ENCODE assay signal across 21 mouse cellular contexts in genomic region chr9:66736551-66736950, GRCm38 (mm10). TPM values are rescaled to one million over a fixed set of nuclear protein-coding genes. Genes with fewer than 3 reads are reported as not detected.
DNase-seq lines count a peak whose midpoint lies in the region; ATAC-seq and TF ChIP-seq lines count a peak whose summit lies in the region.
"Had no signal": no experiment of that assay in that cellular context is flagged by ENCODE, and none has a peak within 500 bp of the region (broad histone marks: within the 10 kb centered on the region; RNA-seq: fewer than 3 reads in every experiment).

No protein-coding gene starts in this region.

- no peak for ATAC-seq in liver, postnatal 0 days
- ATAC-seq: CD4-positive, CD25-positive, alpha-beta regulatory T cell, adult 4 months; forebrain, embryonic 16.5 days; midbrain, embryonic 15.5 days had no signal

- no peak for TF ChIP-seq EP300 in liver, postnatal 0 days (IDR thresholded peaks at IDR 0.05; ENCODE audit: low read depth)

- H3K4me3 ChIP-seq in liver, postnatal 0 days (ENCODE audit: low read depth, low read length), result no peak overlapping the region
- H3K4me3 ChIP-seq: embryonic facial prominence, embryonic 13.5 days; layer of hippocampus, adult 2 months; limb, embryonic 15.5 days; midbrain, embryonic 15.5 days; myocyte; stomach, embryonic 15.5 days had no signal

- no peak overlapping the region for H3K9ac ChIP-seq in liver, postnatal 0 days (replicated peaks)
- H3K9ac ChIP-seq: embryonic facial prominence, embryonic 13.5 days; limb, embryonic 15.5 days; midbrain, embryonic 15.5 days; stomach, embryonic 15.5 days had no signal

- H3K9me3 ChIP-seq in liver, postnatal 0 days (ENCODE audit: low read length), result no peaks in the 10 kb centered on the region
- H3K9me3 ChIP-seq: embryonic facial prominence, embryonic 13.5 days; limb, embryonic 15.5 days; midbrain, embryonic 15.5 days; stomach, embryonic 15.5 days had no signal

- 0 out of 2 replicates have a peak, but pooled peaks cover 9% of the 10 kb centered on the region for H3K4me1 ChIP-seq in liver, postnatal 0 days (ENCODE audit: insufficient read depth)

- no peak overlapping the region for H3K4me2 ChIP-seq in liver, postnatal 0 days (ENCODE audit: low read depth, low read length)
- H3K4me2 ChIP-seq: embryonic facial prominence, embryonic 13.5 days; limb, embryonic 15.5 days; midbrain, embryonic 15.5 days; stomach, embryonic 15.5 days had no signal

- H3K36me3 ChIP-seq in liver, postnatal 0 days (replicated peaks; ENCODE audit: insufficient read depth, low read length), result no peaks in the 10 kb centered on the region
- H3K36me3 ChIP-seq: embryonic facial prominence, embryonic 13.5 days; limb, embryonic 15.5 days; midbrain, embryonic 15.5 days; stomach, embryonic 15.5 days had no signal

- DNase-seq in adrenal gland, adult 2 months, result peak; percentile 53
- no peak for DNase-seq in adrenal gland, postnatal 4 days (ENCODE audit: low spot score in 2 of 2)
- DNase-seq in MN1 (ENCODE audit: low spot score), result peak; percentile 47
- peak; percentile 66 for DNase-seq in kidney, adult 18-20 months
- peak; percentile 76 for DNase-seq in kidney, postnatal 10 days
- no peak for DNase-seq in thymus, postnatal 10 days (ENCODE audit: low spot score in 2 of 2)
- no peak for DNase-seq in cerebellum, adult 8-10 months
- no peak for DNase-seq in liver, postnatal 0 days
- DNase-seq: cerebellum, adult 9-10 months; lung, adult 2 months; lung, postnatal 36 days; thymus, adult 18-20 months had no signal

- no peak overlapping the region for H3K27ac ChIP-seq in liver, postnatal 0 days (ENCODE audit: low read depth)
- H3K27ac ChIP-seq: embryonic facial prominence, embryonic 13.5 days; limb, embryonic 15.5 days; midbrain, embryonic 15.5 days; stomach, embryonic 15.5 days had no signal

- WGBS in liver, postnatal 0 days (ENCODE audit: insufficient replicate concordance), result 70% methylated on average over 2 of the region's 2 CpGs

- H3K27me3 ChIP-seq in liver, postnatal 0 days (ENCODE audit: insufficient read depth, low read length), result no peaks in the 10 kb centered on the region
- H3K27me3 ChIP-seq: embryonic facial prominence, embryonic 13.5 days; limb, embryonic 15.5 days; midbrain, embryonic 15.5 days; stomach, embryonic 15.5 days had no signal

- TF ChIP-seq CTCF in liver, postnatal 0 days (IDR thresholded peaks at IDR 0.05; ENCODE audit: low read depth), result no peak

RNA-seq across cellular contexts. Expression of gene Car12, which starts 23.1 kb away (rescaled TPM):
- total RNA-seq in adrenal gland, adult 2 months (2021), result under 1 TPM; 0.23 to 0.45 TPM
- 0.42 and 0.49 TPM in 2 replicates for polyA plus RNA-seq in adrenal gland, adult 2 months (2012; rRNA removed)
- total RNA-seq in adrenal gland, postnatal 4 days (2021), result 10 to 100 TPM in 1 of 2 experiments, 1 to 10 TPM in 1; 1.9 to 21.5 TPM
- 0.05 and 0.12 TPM in 2 replicates for polyA plus RNA-seq in liver, postnatal 0 days (2015; fragmentation: Nextera tagmentation; extraction: Ambion mirVana)

RNA-seq across cellular contexts. Expression of gene Aph1b, which starts 58.7 kb away (rescaled TPM):
- 1 to 10 TPM; 3.4 to 7.3 TPM for total RNA-seq in adrenal gland, adult 2 months (2021)
- 3.4 and 3.9 TPM in 2 replicates for polyA plus RNA-seq in adrenal gland, adult 2 months (2012; rRNA removed)
- 1 to 10 TPM; 6.0 to 6.8 TPM for total RNA-seq in adrenal gland, postnatal 4 days (2021)
- 2.0 and 2.1 TPM in 2 replicates for polyA plus RNA-seq in liver, postnatal 0 days (2015; fragmentation: Nextera tagmentation; extraction: Ambion mirVana)
- total RNA-seq: megakaryocyte-erythroid progenitor cell, adult 5-6 weeks had no signal

Comparison
In these comparisons a context has a peak if more than half of its experiments do, and no peak if none do; other contexts are left out.
1. DNase-seq: peak in adrenal gland, adult 2 months (single experiment), MN1 (single experiment), kidney, adult 18-20 months (single experiment) and kidney, postnatal 10 days (single experiment); none in adrenal gland, postnatal 4 days (0 of 2), thymus, postnatal 10 days (0 of 2), cerebellum, adult 8-10 months (single experiment) and liver, postnatal 0 days (single experiment).